Mouse (Mus musculus): ENCODE measurements around the gene Tbcd.

Gene Tbcd

GRCm38 (mm10) chr11:121610976-121611375 is 159.2 kb downstream of the Tbcd start:
- DNase-seq: no peak

GRCm38 (mm10) chr11:121615961-121616485 is 164.3 kb downstream of the Tbcd start:
- DNase-seq: no peak

- no peak for DNase-seq
Measured at GRCm38 (mm10) chr11:121616501-121616900, 164.8 kb downstream of the Tbcd start.

- no peak for DNase-seq
Measured at GRCm38 (mm10) chr11:121617371-121617770, 165.6 kb downstream of the Tbcd start.

- no peak for DNase-seq
Measured at GRCm38 (mm10) chr11:121625007-121625406, 173.3 kb downstream of the Tbcd start.

- no peak for DNase-seq
Measured at GRCm38 (mm10) chr11:121627521-121627920, 175.8 kb downstream of the Tbcd start.

GRCm38 (mm10) chr11:121629529-121629928 is 177.8 kb downstream of the Tbcd start:
- DNase-seq: no peak

GRCm38 (mm10) chr11:121630406-121630805 is 178.7 kb downstream of the Tbcd start:
- DNase-seq: peak; percentile 18

GRCm38 (mm10) chr11:121631410-121631809 is 179.7 kb downstream of the Tbcd start:
- DNase-seq: no peak

GRCm38 (mm10) chr11:121636646-121637045 is 184.9 kb downstream of the Tbcd start:
- DNase-seq: no peak

GRCm38 (mm10) chr11:121641501-121642145 is 189.9 kb downstream of the Tbcd start:
- DNase-seq: no peak

GRCm38 (mm10) chr11:121645394-121645793 is 193.6 kb downstream of the Tbcd start:
- DNase-seq: no peak

- no peak for DNase-seq
Measured at GRCm38 (mm10) chr11:121647321-121647720, 195.6 kb downstream of the Tbcd start.

- no peak for DNase-seq
Measured at GRCm38 (mm10) chr11:121648166-121648565, 196.4 kb downstream of the Tbcd start.

GRCm38 (mm10) chr11:121649900-121650299 is 198.2 kb downstream of the Tbcd start:
- peak; percentile 42 for DNase-seq

- no peak for DNase-seq
Measured at GRCm38 (mm10) chr11:121650668-121651067, 198.9 kb downstream of the Tbcd start.

GRCm38 (mm10) chr11:121651556-121651955 is 199.8 kb downstream of the Tbcd start:
- no peak for DNase-seq

GRCm38 (mm10) chr11:121651983-121652382 is 200.2 kb downstream of the Tbcd start:
- DNase-seq: no peak

GRCm38 (mm10) chr11:121652547-121653305 is 201.0 kb downstream of the Tbcd start:
- peak; percentile 84 for DNase-seq

GRCm38 (mm10) chr11:121653631-121654030 is 201.9 kb downstream of the Tbcd start:
- DNase-seq: no peak

GRCm38 (mm10) chr11:121654406-121654945 is 202.7 kb downstream of the Tbcd start:
- DNase-seq: no peak

GRCm38 (mm10) chr11:121655166-121655806 is 203.5 kb downstream of the Tbcd start:
- DNase-seq: no peak

- no peak for DNase-seq
Measured at GRCm38 (mm10) chr11:121655807-121656511, 204.2 kb downstream of the Tbcd start.

All from lung, postnatal 14 days (tissue).